Mouse (Mus musculus): ENCODE data around the gene Olfr766-ps1. TPM values are rescaled to one million over a fixed set of nuclear protein-coding genes. Genes with fewer than 3 reads are reported as not detected.

Olfr766-ps1 gene
- not detected for polyA plus RNA-seq (2017; shearing (Covaris generic))

GRCm38 (mm10) chr10:129068877-129069276 is at the start of gene Olfr766-ps1:
Gene Olfr766-ps1, minus strand, starts transcription at chr10:129068977.

GRCm38 (mm10) chr10:129117761-129118160 is 49.0 kb upstream of the Olfr766-ps1 start, which contains the start of gene Olfr769:
Gene Olfr769, minus strand, starts transcription at chr10:129117861.

GRCm38 (mm10) chr10:129099275-129099674 is 30.5 kb upstream of the Olfr766-ps1 start, which contains the start of gene Olfr768:
Gene Olfr768, minus strand, starts transcription at chr10:129099375.

GRCm38 (mm10) chr10:129082810-129083209 is 14.0 kb upstream of the Olfr766-ps1 start, which contains the start of gene Olfr767:
Gene Olfr767, minus strand, starts transcription at chr10:129082910.

GRCm38 (mm10) chr10:129049898-129050297 is 18.9 kb downstream of the Olfr766-ps1 start, which contains the start of gene Olfr765:
Gene Olfr765, minus strand, starts transcription at chr10:129049998.

GRCm38 (mm10) chr10:129039796-129040195 is 29.0 kb downstream of the Olfr766-ps1 start, which contains the start of gene Olfr764-ps1:
Gene Olfr764-ps1, minus strand, starts transcription at chr10:129039896.

Other genes with a start within 250 kb of the Olfr766-ps1 start
- gene Ormdl2, start 247.3 kb downstream of the Olfr766-ps1 start, polyA plus RNA-seq (2017; shearing (Covaris generic)), result 89.2 TPM
- 1.2 TPM for gene Gdf11, start 177.3 kb downstream of the Olfr766-ps1 start, polyA plus RNA-seq (2017; shearing (Covaris generic))
- 1.2 TPM for gene Cd63, start 168.0 kb downstream of the Olfr766-ps1 start, polyA plus RNA-seq (2017; shearing (Covaris generic))
- 21.9 TPM for gene Rdh5, start 146.1 kb downstream of the Olfr766-ps1 start, polyA plus RNA-seq (2017; shearing (Covaris generic))
- gene Bloc1s1, start 144.9 kb downstream of the Olfr766-ps1 start, polyA plus RNA-seq (2017; shearing (Covaris generic)), result 196 TPM
- 9.1 TPM for gene Itga7, start 135.2 kb downstream of the Olfr766-ps1 start, polyA plus RNA-seq (2017; shearing (Covaris generic))
- gene Mettl7b, start 108.0 kb downstream of the Olfr766-ps1 start, polyA plus RNA-seq (2017; shearing (Covaris generic)), result not detected
- not detected for gene Olfr9, start 79.5 kb downstream of the Olfr766-ps1 start, polyA plus RNA-seq (2017; shearing (Covaris generic))
- not detected for gene Olfr763, start 58.2 kb downstream of the Olfr766-ps1 start, polyA plus RNA-seq (2017; shearing (Covaris generic))
- not detected for gene Olfr764-ps1, start 29.1 kb downstream of the Olfr766-ps1 start, polyA plus RNA-seq (2017; shearing (Covaris generic))
- gene Olfr765, start 19.0 kb downstream of the Olfr766-ps1 start, polyA plus RNA-seq (2017; shearing (Covaris generic)), result not detected
- gene Olfr767, start 13.9 kb upstream of the Olfr766-ps1 start, polyA plus RNA-seq (2017; shearing (Covaris generic)), result not detected
- gene Olfr768, start 30.4 kb upstream of the Olfr766-ps1 start, polyA plus RNA-seq (2017; shearing (Covaris generic)), result not detected
- not detected for gene Olfr769, start 48.9 kb upstream of the Olfr766-ps1 start, polyA plus RNA-seq (2017; shearing (Covaris generic))
- gene Olfr770, start 70.0 kb upstream of the Olfr766-ps1 start, polyA plus RNA-seq (2017; shearing (Covaris generic)), result not detected
- gene Olfr771, start 95.8 kb upstream of the Olfr766-ps1 start, polyA plus RNA-seq (2017; shearing (Covaris generic)), result not detected
- gene Olfr772, start 108.9 kb upstream of the Olfr766-ps1 start, polyA plus RNA-seq (2017; shearing (Covaris generic)), result not detected
- not detected for gene Olfr773, start 118.4 kb upstream of the Olfr766-ps1 start, polyA plus RNA-seq (2017; shearing (Covaris generic))
- gene Olfr774, start 167.2 kb upstream of the Olfr766-ps1 start, polyA plus RNA-seq (2017; shearing (Covaris generic)), result not detected
- gene Olfr775, start 179.4 kb upstream of the Olfr766-ps1 start, polyA plus RNA-seq (2017; shearing (Covaris generic)), result not detected
- gene Olfr776, start 190.2 kb upstream of the Olfr766-ps1 start, polyA plus RNA-seq (2017; shearing (Covaris generic)), result not detected
- gene Olfr777, start 202.5 kb upstream of the Olfr766-ps1 start, polyA plus RNA-seq (2017; shearing (Covaris generic)), result not detected
- gene Olfr780, start 249.1 kb upstream of the Olfr766-ps1 start, polyA plus RNA-seq (2017; shearing (Covaris generic)), result not detected

All from inflammation-experienced regulatory T-cells, adult 16 weeks (primary cell).